Mouse (Mus musculus) frontal cortex, adult (tissue): ENCODE data around the gene Ralgps1.

Experiments
- ATAC-seq: cut with Nextera tagmentation; 2 replicates; pipeline ENCODE4 v1.9.2; 2017; ENCODE audit warnings: mild to moderate bottlenecking, moderate library complexity, mixed read lengths; ENCODE audit not compliant: low TSS enrichment

Gene Ralgps1

GRCm38 (mm10) chr2:33178243-33178932 lies 192.9 kb downstream of the Ralgps1 start:
- ATAC-seq, result peak; percentile 34; the same call in 1 of the 2 replicates

- ATAC-seq, result peak; percentile 48; the same call in 1 of the 2 replicates
Observed at GRCm38 (mm10) chr2:33177443-33178242, 193.6 kb downstream of the Ralgps1 start.

GRCm38 (mm10) chr2:33176921-33177320 lies 194.4 kb downstream of the Ralgps1 start:
- ATAC-seq, result no peak

- peak; percentile 20; the same call in 1 of the 2 replicates for ATAC-seq
Observed at GRCm38 (mm10) chr2:33176516-33176915, 194.8 kb downstream of the Ralgps1 start.

GRCm38 (mm10) chr2:33173686-33174085 lies 197.6 kb downstream of the Ralgps1 start:
- ATAC-seq, result no peak

- ATAC-seq, result no peak
Observed at GRCm38 (mm10) chr2:33173126-33173525, 198.2 kb downstream of the Ralgps1 start.

GRCm38 (mm10) chr2:33170777-33171565 lies 200.3 kb downstream of the Ralgps1 start:
- no peak for ATAC-seq

GRCm38 (mm10) chr2:33169445-33169844 lies 201.8 kb downstream of the Ralgps1 start:
- no peak for ATAC-seq

- ATAC-seq, result no peak
Observed at GRCm38 (mm10) chr2:33167060-33167459, 204.2 kb downstream of the Ralgps1 start.

GRCm38 (mm10) chr2:33165710-33166374 lies 205.4 kb downstream of the Ralgps1 start:
- ATAC-seq, result no peak

GRCm38 (mm10) chr2:33165229-33165628 lies 206.1 kb downstream of the Ralgps1 start:
- ATAC-seq, result no peak

- 0 out of 2 replicates have a peak, but pooled peaks have one; percentile 47 for ATAC-seq
Observed at GRCm38 (mm10) chr2:33164646-33165045, 206.6 kb downstream of the Ralgps1 start.

GRCm38 (mm10) chr2:33162126-33162525 lies 209.2 kb downstream of the Ralgps1 start:
- ATAC-seq, result no peak

- ATAC-seq, result no peak
Observed at GRCm38 (mm10) chr2:33160326-33160973, 210.8 kb downstream of the Ralgps1 start.

- ATAC-seq, result 0 out of 2 replicates have a peak, but pooled peaks have one; percentile 18
Observed at GRCm38 (mm10) chr2:33159593-33159992, 211.7 kb downstream of the Ralgps1 start.

GRCm38 (mm10) chr2:33158895-33159294 lies 212.4 kb downstream of the Ralgps1 start:
- ATAC-seq, result no peak

GRCm38 (mm10) chr2:33156283-33156781 lies 215.0 kb downstream of the Ralgps1 start:
- no peak for ATAC-seq

- ATAC-seq, result peak; percentile 45
Observed at GRCm38 (mm10) chr2:33154751-33155372, 216.4 kb downstream of the Ralgps1 start.

GRCm38 (mm10) chr2:33146994-33147393 lies 224.3 kb downstream of the Ralgps1 start:
- ATAC-seq, result no peak

GRCm38 (mm10) chr2:33143292-33143691 lies 228.0 kb downstream of the Ralgps1 start:
- ATAC-seq, result 0 out of 2 replicates have a peak, but pooled peaks have one; percentile 26
